Mouse (Mus musculus): ENCODE measurements at regions not wholly inside any gene's neighbourhood (a gene's known extent, or its start where the extent isn't known, plus 50 kb on each side); places are given as distances from the start of the nearest gene placed in this dataset.

DNA sequence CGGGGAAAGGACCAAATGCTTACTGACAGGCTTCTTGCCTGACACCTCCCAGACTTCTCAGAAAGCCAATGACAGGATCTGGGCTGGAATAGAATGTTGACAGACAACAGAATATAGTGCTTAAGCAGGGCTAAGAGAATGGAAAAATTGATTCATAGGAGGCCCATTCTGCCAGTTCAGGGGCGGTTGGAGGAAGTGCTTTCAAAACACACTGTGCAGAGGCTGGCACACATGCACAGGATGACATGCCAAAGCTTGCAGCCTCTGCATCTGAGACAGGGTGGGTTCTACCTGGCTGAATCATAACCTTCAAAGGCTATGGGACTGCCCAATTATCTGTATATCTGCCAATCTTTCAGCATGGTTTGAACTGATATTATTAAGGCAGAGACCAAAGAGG is 75.5 kb upstream of the Palmd start:
- TF ChIP-seq TCF12 (IDR thresholded peaks at IDR 0.05; ENCODE audit: low read depth, low read length) (no peak), EP300 (IDR thresholded peaks at IDR 0.05; ENCODE audit: low read depth in 1 of 2, low read length in 2 of 2) (no peak), USF1 (IDR thresholded peaks at IDR 0.05; ENCODE audit: low read depth, low read length) (no peak), SIN3A (IDR thresholded peaks at IDR 0.05; ENCODE audit: low read length) (no peak), POLR2AphosphoS2 (IDR thresholded peaks at IDR 0.05; ENCODE audit: low read length) (no peak), CTCF (IDR thresholded peaks at IDR 0.05 in 2 of 3, conservative IDR thresholded peaks at IDR 0.05 in 1 of 3; ENCODE audit: control insufficient read depth in 1 of 3, insufficient read depth in 1 of 3, low read depth in 2 of 3, low read length in 3 of 3, poor library complexity in 1 of 3, severe bottlenecking in 1 of 3) (no peak), RAD21 (IDR thresholded peaks at IDR 0.05; ENCODE audit: low read depth, low read length) (no peak), POLR2A (IDR thresholded peaks at IDR 0.05; ENCODE audit: control insufficient read depth in 1 of 2, insufficient read depth in 1 of 2, low read depth in 1 of 2, low read length in 2 of 2, poor library complexity in 1 of 2) (no peak), RCOR1 (IDR thresholded peaks at IDR 0.05; ENCODE audit: low read depth, low read length) (no peak), GATA1 (IDR thresholded peaks at IDR 0.05; ENCODE audit: low read depth, low read length) (no peak), ZC3H11A (IDR thresholded peaks at IDR 0.05; ENCODE audit: low read depth, low read length) (no peak)

All from MEL (cell line).